Mouse (Mus musculus) embryo, embryonic 9.5 days (tissue): Measurements from ENCODE around the gene Zfp983.
"Not testable (repeated sequence)": the region's sequence is repeated elsewhere in the genome, so short reads cannot be mapped to it uniquely, and the experiment has no call there.

Source experiments
- DNase-seq: peaks from one replicate; pipeline ENCODE4 v3.0.0-alpha.2; 2017; ENCODE audit errors: extremely low spot score

Gene Zfp983

DNA sequence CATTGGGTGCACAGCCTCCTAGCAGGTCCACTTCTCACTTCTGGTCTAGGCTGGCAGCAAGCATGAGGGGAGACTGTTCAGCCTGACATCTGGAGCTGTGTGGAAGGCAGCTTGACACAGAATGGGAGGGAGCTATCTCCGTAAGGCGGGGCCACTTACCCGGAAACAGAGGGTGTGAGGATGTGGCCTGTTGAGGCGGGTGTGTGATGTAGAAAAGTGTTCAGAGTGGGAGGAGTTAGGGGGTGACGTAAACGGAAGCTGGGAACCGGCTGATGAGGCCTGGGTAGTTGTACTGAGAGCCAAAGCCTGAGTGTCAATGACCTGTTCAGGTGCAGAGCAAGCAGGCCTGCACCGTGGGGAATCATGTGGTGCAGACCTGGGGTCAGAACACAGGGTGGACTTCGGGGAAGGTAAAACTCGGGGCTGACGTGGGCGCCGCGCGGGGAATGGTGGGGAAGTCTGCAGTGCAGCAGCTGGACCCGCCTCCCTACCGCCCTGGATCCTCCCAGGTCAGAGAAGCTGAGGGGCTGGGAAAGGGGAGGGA lies at the start of gene Zfp983:
TSS of gene Zfp983 (plus strand) at position 261 of the 544 bp plus-strand sequence.
- DNase-seq = peak; percentile 86

- no peak for DNase-seq
Measured at GRCm38 (mm10) chr17:21616356-21616755, 34.1 kb upstream of the Zfp983 start.

DNA sequence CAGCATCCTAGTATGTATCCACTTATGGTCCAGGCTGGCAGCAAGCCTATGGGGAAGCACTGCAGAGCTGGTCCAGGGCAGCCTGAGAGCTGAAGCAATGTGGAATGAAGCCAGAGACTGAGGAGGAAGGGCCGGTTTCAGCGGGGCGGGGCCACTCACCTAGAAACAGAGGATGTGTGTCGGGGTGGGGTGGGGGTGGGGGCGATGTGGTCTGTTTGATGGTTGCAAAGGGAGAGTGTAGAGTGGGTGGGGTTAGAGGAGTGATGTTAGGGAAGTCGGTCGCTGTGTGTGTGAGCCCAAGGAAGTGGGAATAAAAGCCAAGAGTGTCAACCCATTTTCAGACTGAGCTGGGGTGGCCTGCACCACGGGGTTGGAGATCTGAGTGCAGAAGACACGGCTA lies 33.1 kb upstream of the Zfp983 start:
- no peak for DNase-seq

GRCm38 (mm10) chr17:21623647-21624046 lies 26.8 kb upstream of the Zfp983 start:
- DNase-seq = no peak

DNA sequence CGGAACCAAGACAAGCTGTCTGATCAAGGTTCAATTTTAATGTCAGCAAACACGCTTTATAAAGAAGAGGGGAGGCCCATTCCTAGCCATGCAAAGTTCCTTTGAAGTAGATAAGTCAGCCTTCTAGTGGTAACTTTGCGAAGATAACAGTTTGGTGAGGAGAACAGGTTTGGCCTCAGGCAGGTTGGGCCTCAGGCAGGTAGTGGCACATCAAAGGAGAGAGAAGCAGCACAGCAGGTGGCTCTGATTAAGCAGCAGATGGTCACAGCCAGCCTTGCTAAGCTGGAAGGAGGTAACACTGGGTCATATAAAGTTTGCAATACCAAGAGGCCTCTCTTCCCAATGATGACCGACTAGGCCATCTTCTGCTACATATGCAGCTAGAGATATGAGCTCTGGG lies 14.7 kb upstream of the Zfp983 start:
- DNase-seq = not testable (repeated sequence)

DNA sequence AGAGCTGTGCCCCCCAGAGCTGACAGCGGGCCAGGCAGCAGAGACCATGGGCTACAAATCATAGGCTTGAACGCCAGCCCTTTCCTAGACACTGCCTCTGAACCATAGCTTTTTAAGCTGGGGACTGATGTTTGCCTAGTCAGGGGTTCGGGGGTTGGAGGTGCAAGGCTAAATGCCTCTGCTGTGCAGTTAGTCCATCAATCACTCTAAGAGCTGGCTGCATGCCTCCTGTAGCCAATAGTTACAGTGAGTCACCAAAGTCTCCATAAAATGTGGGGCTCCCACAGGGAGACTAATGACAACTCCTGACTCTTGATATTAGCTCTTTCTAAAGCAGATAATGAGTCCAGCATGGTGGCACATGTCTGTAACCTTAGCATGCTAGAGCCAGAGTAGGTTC lies 1.6 kb upstream of the Zfp983 start:
- no peak for DNase-seq

GRCm38 (mm10) chr17:21649936-21650335 lies 488 bp upstream of the Zfp983 start:
- no peak for DNase-seq

GRCm38 (mm10) chr17:21678826-21679225 lies 28.4 kb downstream of the Zfp983 start:
- DNase-seq = not testable (repeated sequence)

- DNase-seq = peak; percentile 86
Measured at GRCm38 (mm10) chr17:21679273-21680018, 29.0 kb downstream of the Zfp983 start.

- not testable (repeated sequence) for DNase-seq
Measured at GRCm38 (mm10) chr17:21680019-21680376, 29.6 kb downstream of the Zfp983 start.

DNA sequence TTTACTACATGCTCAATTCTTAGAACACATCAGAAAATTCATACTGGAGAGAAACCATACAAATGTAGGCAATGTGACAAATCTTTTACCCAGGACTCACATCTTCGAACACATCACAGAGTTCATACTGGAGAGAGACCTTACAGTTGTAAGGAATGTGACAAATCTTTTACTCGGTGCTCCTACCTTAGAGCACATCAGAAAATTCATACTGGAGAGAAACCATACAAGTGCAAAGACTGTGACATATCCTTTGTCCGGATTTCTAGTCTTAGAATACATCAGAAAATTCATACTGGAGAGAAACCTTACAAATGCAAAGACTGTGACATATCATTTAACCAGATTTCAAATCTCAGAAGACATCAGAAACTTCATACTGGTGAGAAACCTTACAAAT lies 41.1 kb downstream of the Zfp983 start, which contains the start of gene Gm10226:
TSS of gene Gm10226 (plus strand) at position 301 of the 400 bp plus-strand sequence.
- no peak for DNase-seq

DNA sequence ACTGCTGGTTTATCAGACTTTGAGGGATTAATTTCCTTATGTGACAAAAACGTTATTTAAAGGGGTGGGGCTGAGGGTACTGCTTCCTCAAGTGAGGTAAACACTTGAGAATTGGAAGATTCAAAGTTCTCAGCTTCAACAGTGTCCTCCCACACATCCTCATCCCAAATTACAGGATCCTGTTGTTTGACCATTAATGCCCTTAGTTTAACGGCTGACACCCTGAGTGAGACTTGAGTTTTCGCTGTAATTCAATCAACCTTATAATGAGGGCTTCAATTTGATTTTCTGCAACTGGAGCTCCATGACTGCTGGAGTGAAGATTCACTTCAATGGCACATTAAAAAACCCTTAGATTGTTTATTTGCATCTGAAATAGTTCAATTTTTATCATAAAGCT lies 42.9 kb downstream of the Zfp983 start:
- no peak for DNase-seq

GRCm38 (mm10) chr17:21696073-21696472 lies 45.6 kb downstream of the Zfp983 start:
- DNase-seq = no peak

GRCm38 (mm10) chr17:21702281-21703240 lies 52.1 kb downstream of the Zfp983 start:
- DNase-seq = peak; percentile 9

- DNase-seq = no peak
Measured at GRCm38 (mm10) chr17:21703414-21703813, 53.0 kb downstream of the Zfp983 start.

DNA sequence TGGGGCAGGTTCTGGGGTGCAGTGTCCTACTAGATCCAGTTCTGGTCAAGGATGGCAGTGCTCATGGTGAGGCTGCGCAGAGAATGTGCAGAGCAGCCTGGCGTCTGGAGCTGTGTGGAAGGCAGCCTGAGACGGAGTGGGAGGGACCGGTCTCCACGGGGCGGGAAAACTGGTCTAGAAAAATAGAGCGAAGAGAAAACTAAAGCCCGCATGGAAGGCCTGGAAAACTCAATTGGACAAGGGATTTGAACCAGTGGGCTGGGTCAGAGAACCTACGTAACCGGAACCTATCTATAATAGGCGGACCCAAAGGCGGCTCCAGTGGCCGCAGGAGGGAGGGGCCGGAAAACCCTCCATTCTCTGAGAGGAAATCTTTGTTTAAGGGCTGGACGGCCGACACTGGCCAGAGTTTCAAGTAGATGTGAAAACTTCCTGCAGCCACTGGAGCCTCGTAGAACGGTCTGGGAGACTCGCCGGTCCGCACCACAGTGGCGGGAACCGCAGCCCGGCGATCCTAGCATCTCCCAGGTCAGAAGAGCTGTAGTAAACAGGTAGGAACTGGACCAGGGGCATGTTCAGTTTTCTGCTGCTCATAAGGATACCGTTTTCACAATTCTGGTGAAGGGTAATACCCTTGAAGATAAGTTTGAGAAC lies 57.0 kb downstream of the Zfp983 start, which contains the start of gene Zfp760:
TSS of gene Zfp760 (plus strand) at position 399 of the 654 bp plus-strand sequence.
- peak; percentile 87 for DNase-seq

GRCm38 (mm10) chr17:21708401-21708800 lies 58.0 kb downstream of the Zfp983 start:
- DNase-seq = peak; percentile 4
